Mouse (Mus musculus) cerebral cortex, adult 2 months (tissue): ENCODE results near the gene Mocs1.

ENCODE experiments used
- WGBS: fragments of 180-500 bp; shearing (Covaris S2); methylation state at CpG from one replicate; pipeline ENCODE4 v1.1.7; 2018; 5-methylcytosine and 5-hydroxymethylcytosine counted together

Mocs1 gene

GRCm38 (mm10) chr17:49484435-49484834, 56.3 kb downstream of the Mocs1 start:
- WGBS: 40% methylated on average over 3 of the region's 3 CpGs

- WGBS: 76% methylated on average over 5 of the region's 5 CpGs
Measured at GRCm38 (mm10) chr17:49489098-49489497, 60.9 kb downstream of the Mocs1 start.

- WGBS: 95% methylated on average over 4 of the region's 4 CpGs
Measured at GRCm38 (mm10) chr17:49493276-49493675, 65.1 kb downstream of the Mocs1 start.

- 75% methylated on average over 3 of the region's 3 CpGs for WGBS
Measured at GRCm38 (mm10) chr17:49498169-49498568, 70.0 kb downstream of the Mocs1 start.

GRCm38 (mm10) chr17:49499635-49500034, 71.5 kb downstream of the Mocs1 start:
- WGBS: 64% methylated on average over 2 of the region's 2 CpGs

- 57% methylated on average over 2 of the region's 2 CpGs for whole genome bisulfite sequencing
Measured at GRCm38 (mm10) chr17:49500234-49500633, 72.1 kb downstream of the Mocs1 start.

- 65% methylated on average over 6 of the region's 6 CpGs for WGBS
Measured at GRCm38 (mm10) chr17:49503246-49503900, 75.2 kb downstream of the Mocs1 start.
